Mouse (Mus musculus): ENCODE results near the gene Ahcyl1.
"Not testable (repeated sequence)": the region's sequence is repeated elsewhere in the genome, so short reads cannot be mapped to it uniquely, and the experiment has no call there.

Ahcyl1 gene

DNA sequence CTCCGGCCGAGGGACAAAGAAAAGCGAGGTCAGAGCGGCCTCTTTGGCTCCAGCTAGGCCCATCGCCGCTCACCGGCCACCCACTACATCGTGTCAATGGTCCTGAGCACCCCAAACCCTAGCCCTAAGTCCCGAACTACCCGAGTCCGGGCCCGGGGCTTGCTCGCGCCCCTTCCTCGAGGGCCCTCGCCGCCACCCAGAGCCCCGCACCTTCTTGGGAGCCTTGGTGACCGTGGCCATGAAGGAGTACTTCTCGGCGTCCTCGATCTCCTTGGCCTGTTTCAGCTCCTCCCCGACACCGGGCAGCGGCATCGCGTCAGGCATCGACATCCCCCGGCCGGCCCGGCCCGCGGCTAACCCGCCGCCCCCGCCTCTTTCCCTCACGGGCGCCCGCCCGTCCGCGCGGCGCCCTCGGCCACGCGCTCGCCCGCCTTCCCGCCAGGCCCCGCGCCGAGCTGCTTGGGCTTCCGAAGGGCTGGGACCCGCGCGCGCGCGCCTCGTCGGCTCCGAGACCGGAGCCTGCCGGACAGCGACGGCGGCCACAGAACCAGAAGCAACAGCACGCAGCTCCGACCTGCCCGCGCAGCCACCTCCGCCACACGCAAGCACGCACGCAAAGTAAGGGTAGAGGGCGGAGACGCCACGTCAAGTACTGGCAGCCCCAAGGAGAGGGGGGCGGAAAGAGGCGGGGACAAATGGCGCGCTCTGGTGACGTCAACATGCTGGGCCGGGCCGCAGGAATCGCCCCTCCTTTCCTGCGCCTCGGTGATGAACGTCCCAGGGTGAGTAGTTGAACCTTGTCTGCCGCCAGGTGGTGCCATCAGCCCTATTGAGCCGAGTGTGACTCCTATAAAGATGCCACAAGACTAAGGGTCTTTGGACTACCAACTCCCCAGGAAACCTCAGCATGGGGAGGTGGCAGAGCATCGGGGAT, at the start of gene Ahcyl1:
Ahcyl1 (minus strand) TSS at position 613 of the 934 bp plus-strand sequence.
- DNase-seq: peak; percentile 99

- DNase-seq: no peak
Measured at GRCm38 (mm10) chr3:107746026-107746425, 49.7 kb upstream of the Ahcyl1 start.

DNA sequence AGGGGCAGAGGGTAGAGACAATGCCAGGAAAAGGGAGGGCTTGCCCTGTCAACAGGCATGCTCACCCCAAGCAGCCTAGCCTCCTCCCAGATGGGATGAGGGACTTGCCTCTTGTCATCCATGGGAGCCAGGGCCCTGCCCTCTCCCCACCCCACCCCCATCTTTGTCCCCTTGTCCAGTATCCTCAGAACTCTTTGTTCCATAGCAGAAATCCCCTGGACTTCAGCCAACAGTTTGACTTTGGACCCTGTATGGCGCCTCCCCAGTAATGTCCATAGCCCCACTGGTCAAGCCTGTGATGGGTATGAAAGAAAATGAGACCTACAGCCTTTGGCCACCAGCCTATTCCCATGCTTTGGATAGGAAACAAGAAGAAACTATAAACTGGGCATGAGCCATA, 47.3 kb upstream of the Ahcyl1 start:
- DNase-seq: peak; percentile 29

DNA sequence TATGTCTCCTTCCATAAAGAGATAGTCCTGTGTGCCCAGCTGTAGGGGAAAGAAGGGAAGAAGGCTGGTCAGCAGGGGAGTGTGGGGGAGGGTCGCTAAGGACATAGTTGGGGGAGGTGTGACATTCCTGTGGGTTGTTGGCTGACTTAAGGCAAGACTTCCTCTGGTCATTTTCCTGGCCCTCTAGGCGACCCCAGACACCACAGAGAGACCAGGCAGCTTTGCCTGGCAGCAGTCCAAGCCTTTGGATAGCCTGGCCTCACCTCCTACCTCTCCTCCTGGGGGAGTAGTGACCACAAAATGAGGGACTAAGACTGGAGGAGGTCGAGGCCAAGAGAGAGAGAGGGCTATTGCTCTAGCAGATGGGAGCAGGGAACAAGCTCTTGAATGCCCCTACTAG, 46.7 kb upstream of the Ahcyl1 start:
- no peak for DNase-seq

DNA sequence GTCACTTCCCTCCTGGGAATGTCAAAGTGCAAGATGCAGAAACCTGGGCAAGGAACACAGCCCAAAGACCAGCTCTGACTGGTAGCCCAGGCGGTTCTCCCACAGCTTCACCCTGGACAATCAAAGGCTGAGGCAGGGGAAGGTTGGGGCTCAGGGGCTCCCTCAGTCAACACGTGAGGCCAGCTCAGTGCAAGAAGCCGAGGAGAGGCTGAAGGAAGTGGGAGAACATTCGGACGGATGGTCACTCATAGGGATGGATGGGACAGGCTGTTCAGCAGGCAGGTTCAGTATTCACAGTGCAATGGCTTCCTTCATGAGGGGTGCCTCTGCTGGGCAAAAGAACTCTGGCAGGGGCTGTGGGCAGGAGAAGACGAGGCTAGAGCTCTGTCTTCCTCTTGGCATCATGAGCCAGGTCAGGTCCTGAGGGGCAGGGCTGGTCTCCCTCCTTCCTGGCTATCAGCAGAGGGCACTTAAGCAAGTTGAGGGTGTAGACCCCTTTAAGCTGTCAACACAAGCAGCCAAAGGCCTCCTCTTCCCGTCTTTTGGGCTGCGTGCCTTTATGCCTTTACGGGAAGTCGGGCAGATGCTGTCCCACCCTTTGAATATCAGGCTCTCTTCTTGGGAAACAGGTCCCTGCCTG, 45.8 kb upstream of the Ahcyl1 start:
- DNase-seq: no peak

DNA sequence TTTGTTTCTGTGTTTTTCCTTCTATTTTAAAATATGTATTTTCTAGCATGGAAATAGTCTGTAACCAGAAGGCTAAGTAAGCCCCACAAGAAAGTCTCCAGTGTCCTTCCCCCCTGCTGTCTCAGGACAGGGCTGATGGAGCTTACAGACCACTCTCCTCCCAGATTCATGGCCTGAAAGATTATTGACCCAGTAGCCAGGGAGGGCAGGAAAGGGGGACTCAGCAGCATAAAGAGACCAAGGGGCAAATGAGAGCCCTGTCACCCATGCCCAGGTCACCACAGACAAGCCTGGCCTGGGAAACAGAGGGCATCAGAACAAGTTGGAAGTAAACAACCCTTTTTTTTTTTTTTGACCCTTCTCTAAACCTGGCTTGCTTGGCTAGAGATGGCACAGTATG, 45.0 kb upstream of the Ahcyl1 start:
- no peak for DNase-seq

DNA sequence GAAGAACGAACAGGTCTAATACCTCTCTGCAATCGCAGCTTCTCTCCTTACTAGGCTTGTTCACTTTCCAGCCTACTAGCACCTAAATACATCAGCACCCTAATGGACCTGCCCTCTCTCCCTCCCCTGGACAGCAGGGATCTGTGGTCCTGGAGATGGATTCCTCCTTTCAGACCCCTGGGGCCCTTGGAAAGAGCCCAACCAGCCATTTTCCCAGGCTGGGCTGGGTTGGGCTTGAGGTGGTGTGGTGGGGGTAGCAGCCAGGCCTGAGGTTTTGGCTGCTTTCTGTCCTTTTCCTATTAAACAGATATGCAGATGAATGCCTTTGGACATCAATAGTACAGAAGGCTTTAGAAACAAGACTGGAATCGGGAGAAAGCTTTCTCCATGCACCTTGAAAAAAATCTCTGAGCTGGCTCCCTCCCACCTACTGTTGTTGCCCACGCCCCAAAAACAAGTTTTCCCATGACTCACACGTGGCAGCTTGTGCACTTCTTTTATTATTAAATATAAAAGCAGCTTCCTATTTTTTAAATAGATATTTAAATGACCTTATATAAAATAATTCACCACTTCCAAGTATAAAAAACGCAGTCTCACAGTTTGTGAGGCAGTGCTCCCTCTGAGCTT, 44.3 kb upstream of the Ahcyl1 start:
- DNase-seq: no peak

DNA sequence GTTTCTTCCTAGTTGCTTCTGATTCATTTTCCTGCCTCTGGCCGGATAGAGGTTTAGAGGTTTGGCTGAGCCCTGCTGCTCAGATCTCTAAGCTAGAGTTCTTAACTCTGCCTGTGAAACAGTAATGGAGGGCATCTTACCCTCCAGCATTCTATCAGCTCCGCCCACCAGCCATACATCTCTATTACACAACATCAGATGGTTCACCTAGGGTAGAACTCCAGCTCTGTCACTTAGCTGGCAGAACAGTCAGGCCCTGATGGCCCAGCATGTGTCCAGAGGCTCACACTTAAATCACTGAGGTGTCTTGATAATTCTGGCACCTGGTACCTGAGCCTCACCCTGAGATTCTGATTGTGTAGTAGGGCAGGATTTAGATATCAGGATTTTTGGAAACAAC, 43.6 kb upstream of the Ahcyl1 start:
- no peak for DNase-seq

DNA sequence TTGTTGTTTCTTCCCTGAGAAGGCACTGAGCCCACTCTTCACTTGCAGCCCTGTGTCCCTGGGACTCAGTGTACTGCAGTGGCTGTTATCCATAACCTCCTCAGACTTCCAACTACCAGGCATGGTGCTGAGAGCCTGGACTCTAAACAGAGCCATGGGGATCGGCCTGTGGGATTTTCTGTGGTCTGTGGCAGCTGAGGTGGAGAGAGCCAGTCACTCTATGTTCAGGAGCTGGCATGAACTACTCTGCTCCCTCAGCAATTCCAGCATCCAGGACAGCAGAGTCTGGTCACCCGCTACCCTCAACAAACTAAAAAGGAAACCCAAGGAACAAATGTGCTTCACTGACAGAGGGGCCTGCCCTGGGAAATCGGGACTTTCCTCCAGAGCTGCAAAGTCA, 43.1 kb upstream of the Ahcyl1 start:
- no peak for DNase-seq

- no peak for DNase-seq
Measured at GRCm38 (mm10) chr3:107738620-107739019, 42.3 kb upstream of the Ahcyl1 start.

- no peak for DNase-seq
Measured at GRCm38 (mm10) chr3:107737609-107738190, 41.3 kb upstream of the Ahcyl1 start.

DNA sequence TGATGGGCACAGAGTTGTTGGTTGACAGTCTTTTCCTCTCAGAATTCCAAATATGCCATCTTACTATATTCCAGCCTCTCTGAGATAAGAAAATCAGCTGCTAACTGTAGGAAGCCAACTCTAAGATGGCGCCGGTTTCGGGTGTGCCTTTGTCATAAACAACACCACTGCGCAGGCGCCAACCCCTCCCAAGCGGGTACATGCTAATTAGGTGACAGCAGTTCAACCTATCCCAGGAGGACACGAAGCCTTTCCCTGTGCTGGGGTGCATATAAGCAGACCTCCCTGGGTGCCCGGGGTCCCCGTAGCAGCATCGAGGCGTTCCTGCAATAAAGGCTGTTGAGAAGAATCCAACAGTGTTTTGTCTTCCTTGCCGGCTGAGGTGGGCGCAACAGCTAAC, 39.3 kb upstream of the Ahcyl1 start:
- DNase-seq: not testable (repeated sequence)

- DNase-seq: no peak
Measured at GRCm38 (mm10) chr3:107733329-107733728, 37.0 kb upstream of the Ahcyl1 start.

GRCm38 (mm10) chr3:107730236-107730635, 33.9 kb upstream of the Ahcyl1 start:
- DNase-seq: no peak

- DNase-seq: no peak
Measured at GRCm38 (mm10) chr3:107728509-107728908, 32.1 kb upstream of the Ahcyl1 start.

DNA sequence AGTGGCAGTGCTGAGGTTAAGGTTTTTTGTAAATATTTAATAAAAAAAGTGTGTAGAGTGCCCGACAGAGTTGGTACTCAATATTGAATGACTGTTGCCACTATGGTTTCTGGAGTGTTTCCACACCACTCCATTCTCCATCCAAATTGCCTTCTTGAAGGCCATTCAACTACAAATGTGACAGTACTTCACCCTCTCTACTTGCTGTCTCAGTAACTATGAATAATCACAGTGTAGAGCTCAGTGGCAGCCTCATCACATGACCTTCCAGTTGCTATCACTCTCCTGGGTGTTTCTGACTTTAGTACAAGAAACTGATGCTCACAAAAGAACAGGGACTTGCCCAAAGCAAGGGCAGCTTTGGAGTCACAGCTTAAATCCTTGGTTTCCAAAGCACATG, 19.6 kb upstream of the Ahcyl1 start:
- peak; percentile 57 for DNase-seq

DNA sequence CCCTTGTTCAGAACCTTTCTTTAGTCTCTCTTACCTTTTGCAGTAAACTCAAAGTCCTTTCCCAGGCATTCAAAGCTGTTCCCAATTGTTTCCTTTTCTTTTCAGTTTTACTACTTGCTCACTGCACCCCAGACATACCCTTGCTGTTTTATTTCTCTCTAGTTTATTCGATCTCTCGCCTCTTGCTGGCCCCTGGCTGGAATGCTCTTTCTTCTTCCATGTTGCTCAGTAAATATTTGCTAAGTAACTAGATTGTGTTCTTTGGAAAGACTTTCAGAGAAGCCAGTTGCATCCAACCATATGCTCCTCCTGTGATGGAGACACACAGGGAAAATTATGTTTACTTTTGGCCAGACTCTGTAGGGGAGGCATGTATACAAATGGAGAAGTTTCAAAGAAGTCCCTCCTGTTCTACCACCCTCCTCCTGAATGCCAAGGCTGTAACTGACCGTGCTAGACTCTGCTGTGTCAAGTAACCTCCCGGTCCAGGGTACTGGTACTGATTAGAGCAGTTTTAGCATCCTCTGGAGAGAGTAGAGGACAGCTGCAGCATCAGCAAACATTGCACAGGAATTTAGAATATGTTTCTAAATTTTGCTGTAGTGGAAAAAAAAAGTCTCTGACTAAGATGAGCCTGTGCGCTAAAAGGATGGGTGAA, 18.0 kb upstream of the Ahcyl1 start:
- DNase-seq: no peak

DNA sequence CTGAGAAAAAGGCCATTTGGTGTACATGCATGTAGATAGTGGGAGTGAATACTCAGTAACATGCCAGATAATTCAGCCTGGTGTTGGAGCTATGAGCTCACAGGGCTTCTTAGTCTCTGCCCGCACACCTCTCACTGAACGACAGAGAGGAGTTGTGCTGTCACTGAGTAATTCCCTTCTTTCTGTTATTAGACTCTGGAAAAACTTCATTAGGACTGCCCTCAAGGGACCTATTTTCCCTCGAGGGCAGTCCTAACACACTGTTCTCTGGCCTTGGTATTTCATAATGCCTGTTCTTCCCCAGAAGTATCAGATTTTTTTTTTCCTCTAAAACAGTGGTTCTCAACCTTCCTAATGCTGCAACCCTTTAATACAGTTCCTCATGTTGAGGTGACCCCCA, 15.7 kb upstream of the Ahcyl1 start:
- no peak for DNase-seq

GRCm38 (mm10) chr3:107709156-107709555, 12.8 kb upstream of the Ahcyl1 start:
- no peak for DNase-seq

- DNase-seq: no peak
Measured at GRCm38 (mm10) chr3:107707239-107707638, 10.9 kb upstream of the Ahcyl1 start.

DNA sequence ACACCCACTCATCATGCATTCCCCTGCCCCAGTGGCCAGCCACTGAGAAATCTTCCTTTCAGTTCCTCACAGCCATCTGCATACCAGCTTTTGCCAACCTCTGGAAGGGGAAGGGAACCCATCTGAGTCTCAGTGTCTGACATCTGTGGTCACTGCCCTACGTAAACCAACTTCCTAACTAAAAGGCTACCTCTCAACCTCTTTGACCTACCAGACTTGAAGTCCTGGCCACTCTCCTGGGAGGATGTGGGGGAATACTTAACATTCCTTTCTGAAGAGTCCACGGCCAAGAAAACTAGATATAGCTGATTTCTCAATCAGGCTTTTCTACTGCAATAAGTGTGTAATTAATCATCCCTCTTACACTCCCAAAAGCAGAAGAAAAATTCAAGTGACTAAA, 9.8 kb upstream of the Ahcyl1 start:
- peak; percentile 31 for DNase-seq

- DNase-seq: peak; percentile 18
Measured at GRCm38 (mm10) chr3:107704371-107704705, 8.0 kb upstream of the Ahcyl1 start.
